Mouse (Mus musculus) erythroid progenitor cell, adult 5-6 weeks (primary cell): ENCODE data around the gene Hsd17b3. TPM values are rescaled to one million over a fixed set of nuclear protein-coding genes. Genes with fewer than 3 reads are reported as not detected.

Experiments used
- ATAC-seq: replicated peaks from 2 replicates; pipeline ENCODE4 v1.8.0; 2016; ENCODE audit warnings: moderate number of reproducible peaks, mild to moderate bottlenecking, moderate TSS enrichment, inconsistent platforms; ENCODE audit not compliant: poor library complexity, low FRiP score, severe bottlenecking
- total RNA-seq, 2 experiments: library from RNA; stranded (forward) in 1 of 2; stranded (reverse) in 1 of 2; fragments of 150-400 nt in 1 of 2; fragments of 186-747, 209-891 nt in 1 of 2; gene quantifications; 2 replicates each; pipeline versions ENCODE4 v1.2.3 to v1.2.4; 2015 to 2017; ENCODE audit warnings: low replicate concordance in 2 of 2

Hsd17b3 gene
- total RNA-seq, 2 experiments from 2014 or later, result not detected

GRCm38 (mm10) chr13:64030792-64031191 lies 58.2 kb downstream of the Hsd17b3 start:
- no peak for ATAC-seq

- no peak for ATAC-seq
Observed at GRCm38 (mm10) chr13:64024803-64025202, 64.2 kb downstream of the Hsd17b3 start.

- no peak for ATAC-seq
Observed at GRCm38 (mm10) chr13:64022786-64023468, 66.1 kb downstream of the Hsd17b3 start.

DNA sequence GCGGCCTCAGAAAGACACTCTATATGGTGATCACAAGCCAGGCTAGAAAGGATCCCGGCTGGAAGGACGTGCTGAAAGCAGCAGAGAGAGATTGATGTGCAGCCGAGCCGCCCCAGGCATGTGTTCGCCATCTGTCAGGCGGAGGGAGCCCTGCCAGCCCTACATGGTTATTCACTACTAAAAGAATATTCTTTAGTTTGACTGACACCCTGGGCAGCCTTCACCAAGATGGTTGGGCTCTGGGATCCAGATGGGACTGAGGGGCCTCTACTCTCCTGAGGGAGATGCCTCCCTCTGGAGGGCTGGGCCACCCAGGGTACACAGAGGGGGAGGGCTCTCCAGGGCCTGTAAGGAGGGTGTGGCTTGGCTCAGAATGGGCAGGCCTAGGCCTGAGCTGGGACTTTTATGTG lies 68.1 kb downstream of the Hsd17b3 start:
- ATAC-seq, result no peak

DNA sequence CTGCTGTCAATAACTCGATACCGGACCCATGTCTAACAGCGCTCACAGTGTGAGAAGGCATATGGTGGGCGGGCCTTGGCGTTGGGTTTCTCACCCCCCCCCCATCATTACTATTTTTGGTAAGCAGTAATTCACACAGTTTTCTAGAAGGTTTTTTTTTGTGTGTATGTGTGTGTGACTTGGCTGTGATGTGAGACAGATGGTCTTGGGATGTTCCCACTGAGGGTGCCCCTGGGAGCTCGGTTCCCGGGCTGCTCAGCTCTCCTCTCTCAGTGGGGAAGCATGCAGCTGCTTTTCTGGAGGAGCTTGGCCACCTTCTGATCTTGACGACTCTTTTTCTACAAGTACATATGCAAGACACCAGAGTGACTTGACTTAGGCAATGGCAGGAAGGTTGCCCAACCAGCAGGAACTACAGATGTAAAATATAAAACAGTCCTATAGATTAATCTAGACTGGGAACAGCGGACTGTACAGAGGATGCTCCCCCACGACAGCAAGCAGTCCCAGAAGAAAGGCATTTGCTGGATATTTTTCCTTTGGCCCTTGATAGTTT lies 70.4 kb downstream of the Hsd17b3 start:
- no peak for ATAC-seq

- no peak for ATAC-seq
Observed at GRCm38 (mm10) chr13:64016048-64016447, 73.0 kb downstream of the Hsd17b3 start.

- ATAC-seq, result no peak
Observed at GRCm38 (mm10) chr13:64011157-64011556, 77.9 kb downstream of the Hsd17b3 start.

Other genes starting within 250 kb of the Hsd17b3 start
- 2.5 and 10.5 TPM in 2 replicates for gene Slc35d2, start 40.1 kb upstream of the Hsd17b3 start, total RNA-seq (2015; ENCODE audit: low replicate concordance)
- gene Slc35d2, start 40.1 kb upstream of the Hsd17b3 start, total RNA-seq (2017; ENCODE audit: low replicate concordance), result 0.26 and 4.8 TPM in 2 replicates
- gene Zfp367, start 64.0 kb upstream of the Hsd17b3 start, total RNA-seq (2015; ENCODE audit: low replicate concordance), result 71.0 and 93.5 TPM in 2 replicates
- 103 and 120 TPM in 2 replicates for gene Zfp367, start 64.0 kb upstream of the Hsd17b3 start, total RNA-seq (2017; ENCODE audit: low replicate concordance)
- 11.5 and 15.9 TPM in 2 replicates for gene Habp4, start 72.6 kb upstream of the Hsd17b3 start, total RNA-seq (2015; ENCODE audit: low replicate concordance)
- gene Habp4, start 72.6 kb upstream of the Hsd17b3 start, total RNA-seq (2017; ENCODE audit: low replicate concordance), result 7.3 and 10.7 TPM in 2 replicates
- gene Cdc14b, start 186.1 kb upstream of the Hsd17b3 start, total RNA-seq (2015; ENCODE audit: low replicate concordance), result 0.42 and 0.72 TPM in 2 replicates
- 2.7 TPM in 1 of 2 replicates, not detected in the other for gene Cdc14b, start 186.1 kb upstream of the Hsd17b3 start, total RNA-seq (2017; ENCODE audit: low replicate concordance)
- 4.2 and 11.9 TPM in 2 replicates for gene Aaed1, start 223.5 kb upstream of the Hsd17b3 start, total RNA-seq (2015; ENCODE audit: low replicate concordance)
- gene Aaed1, start 223.5 kb upstream of the Hsd17b3 start, total RNA-seq (2017; ENCODE audit: low replicate concordance), result 6.2 and 10.5 TPM in 2 replicates